Mouse (Mus musculus): ENCODE data around the gene A930002H24Rik. TPM values are rescaled to one million over a fixed set of nuclear protein-coding genes. Genes with fewer than 3 reads are reported as not detected.

Gene A930002H24Rik
- 3.2 and 4.5 TPM in 2 replicates for polyA plus RNA-seq (2015; fragmentation: Nextera tagmentation; extraction: Ambion mirVana)

- no peaks in the 10 kb centered on the region for H3K36me3 ChIP-seq
- under 1% methylated on average over 55 of the region's 55 CpGs for WGBS
- H3K9ac ChIP-seq, result peak within 1 kb of the TSS; percentile 82
- peak within 1 kb of the TSS; percentile 92 for H3K4me3 ChIP-seq (replicated peaks)
- H3K27ac ChIP-seq, result peak within 1 kb of the TSS; percentile 88
- no peaks in the 10 kb centered on the region for H3K9me3 ChIP-seq (replicated peaks)
- no peaks in the 10 kb centered on the region for H3K27me3 ChIP-seq
- H3K4me1 ChIP-seq, result peaks cover 16% of the 10 kb centered on the region
- H3K4me2 ChIP-seq, result peak within 1 kb of the TSS; percentile 92
- ATAC-seq (replicated peaks; ENCODE audit: low FRiP score), result peak; percentile 100
These were observed at the start of gene A930002H24Rik for GRCm38 (mm10) chr17:63863647-63864149. Gene A930002H24Rik, minus strand, starts transcription at chr17:63863791.

- Histone ChIP-seq H3K9ac (no peak overlapping the region), H3K4me2 (no peak overlapping the region), H3K27ac (no peak overlapping the region), H3K4me1 (no peaks in the 10 kb centered on the region), H3K27me3 (no peaks in the 10 kb centered on the region), H3K4me3 (replicated peaks) (no peak overlapping the region), H3K36me3 (peaks cover 15% of the 10 kb centered on the region; the same call in 1 of the 2 replicates), H3K9me3 (replicated peaks) (no peaks in the 10 kb centered on the region)
- 93% methylated on average over 4 of the region's 4 CpGs for WGBS
- ATAC-seq (replicated peaks; ENCODE audit: low FRiP score), result no peak
These were observed 45.7 kb upstream of the A930002H24Rik start for GRCm38 (mm10) chr17:63909297-63909696.

GRCm38 (mm10) chr17:63897050-63897449, 33.5 kb upstream of the A930002H24Rik start:
- Histone ChIP-seq H3K9ac (no peak overlapping the region), H3K4me1 (no peaks in the 10 kb centered on the region), H3K4me2 (no peak overlapping the region), H3K4me3 (replicated peaks) (no peak overlapping the region), H3K9me3 (replicated peaks) (no peaks in the 10 kb centered on the region), H3K27me3 (no peaks in the 10 kb centered on the region), H3K36me3 (peaks cover 7% of the 10 kb centered on the region; the same call in 1 of the 2 replicates), H3K27ac (no peak overlapping the region)
- no peak for ATAC-seq (replicated peaks; ENCODE audit: low FRiP score)
- WGBS, result 89% methylated on average over 7 of the region's 7 CpGs

- no peak for ATAC-seq (replicated peaks; ENCODE audit: low FRiP score)
- Histone ChIP-seq H3K9ac (no peak overlapping the region), H3K27me3 (no peaks in the 10 kb centered on the region), H3K27ac (no peak overlapping the region), H3K4me3 (replicated peaks) (no peak overlapping the region), H3K4me2 (no peak overlapping the region), H3K36me3 (peaks cover 7% of the 10 kb centered on the region; the same call in 1 of the 2 replicates), H3K9me3 (replicated peaks) (no peaks in the 10 kb centered on the region), H3K4me1 (no peaks in the 10 kb centered on the region)
- WGBS, result 60% methylated on average over 3 of the region's 3 CpGs
These were observed 32.2 kb upstream of the A930002H24Rik start for GRCm38 (mm10) chr17:63895829-63896228.

- ATAC-seq (replicated peaks; ENCODE audit: low FRiP score), result no peak
- no peaks in the 10 kb centered on the region for H3K36me3 ChIP-seq
- no peaks in the 10 kb centered on the region for H3K27me3 ChIP-seq
- no peak overlapping the region for H3K9ac ChIP-seq
- H3K4me1 ChIP-seq, result no peaks in the 10 kb centered on the region
- no peak overlapping the region for H3K27ac ChIP-seq
- H3K9me3 ChIP-seq (replicated peaks), result no peaks in the 10 kb centered on the region
- no peak overlapping the region for H3K4me3 ChIP-seq (replicated peaks)
- H3K4me2 ChIP-seq, result no peak overlapping the region
These were observed 27.0 kb upstream of the A930002H24Rik start for GRCm38 (mm10) chr17:63890611-63891010.

- Histone ChIP-seq H3K27ac (no peak overlapping the region), H3K27me3 (no peaks in the 10 kb centered on the region), H3K9ac (no peak overlapping the region), H3K36me3 (no peaks in the 10 kb centered on the region), H3K4me2 (no peak overlapping the region), H3K9me3 (replicated peaks) (no peaks in the 10 kb centered on the region), H3K4me3 (replicated peaks) (no peak overlapping the region), H3K4me1 (no peaks in the 10 kb centered on the region)
- no peak for ATAC-seq (replicated peaks; ENCODE audit: low FRiP score)
- 94% methylated on average over 2 of the region's 2 CpGs for WGBS
These were observed 23.4 kb upstream of the A930002H24Rik start for GRCm38 (mm10) chr17:63886988-63887387.

- H3K4me3 ChIP-seq (replicated peaks), result no peak overlapping the region
- no peak overlapping the region for H3K9ac ChIP-seq
- H3K9me3 ChIP-seq (replicated peaks), result no peaks in the 10 kb centered on the region
- H3K36me3 ChIP-seq, result no peaks in the 10 kb centered on the region
- WGBS, result 79% methylated on average over 4 of the region's 4 CpGs
- H3K4me1 ChIP-seq, result no peaks in the 10 kb centered on the region
- no peak overlapping the region for H3K4me2 ChIP-seq
- H3K27me3 ChIP-seq, result no peaks in the 10 kb centered on the region
- ATAC-seq (replicated peaks; ENCODE audit: low FRiP score), result no peak
- no peak overlapping the region for H3K27ac ChIP-seq
These were observed 16.4 kb upstream of the A930002H24Rik start for GRCm38 (mm10) chr17:63880009-63880408.

- H3K4me1 ChIP-seq, result no peaks in the 10 kb centered on the region
- no peak overlapping the region for H3K4me3 ChIP-seq (replicated peaks)
- no peaks in the 10 kb centered on the region for H3K36me3 ChIP-seq
- H3K27ac ChIP-seq, result no peak overlapping the region
- 82% methylated on average over 4 of the region's 4 CpGs for WGBS
- ATAC-seq (replicated peaks; ENCODE audit: low FRiP score), result no peak
- H3K9me3 ChIP-seq (replicated peaks), result no peaks in the 10 kb centered on the region
- H3K9ac ChIP-seq, result no peak overlapping the region
- no peak overlapping the region for H3K4me2 ChIP-seq
- H3K27me3 ChIP-seq, result no peaks in the 10 kb centered on the region
These were observed 15.3 kb upstream of the A930002H24Rik start for GRCm38 (mm10) chr17:63878889-63879288.

- Histone ChIP-seq H3K36me3 (no peaks in the 10 kb centered on the region), H3K27ac (no peak overlapping the region), H3K9ac (no peak overlapping the region), H3K9me3 (replicated peaks) (no peaks in the 10 kb centered on the region), H3K4me3 (replicated peaks) (no peak overlapping the region), H3K4me2 (no peak overlapping the region), H3K4me1 (no peaks in the 10 kb centered on the region), H3K27me3 (no peaks in the 10 kb centered on the region)
- no peak for ATAC-seq (replicated peaks; ENCODE audit: low FRiP score)
- 90% methylated on average over 7 of the region's 7 CpGs for WGBS
These were observed 8.2 kb upstream of the A930002H24Rik start for GRCm38 (mm10) chr17:63871773-63872172.

GRCm38 (mm10) chr17:63864171-63864571, 580 bp upstream of the A930002H24Rik start:
- Histone ChIP-seq H3K36me3 (no peaks in the 10 kb centered on the region), H3K4me2 (peak overlapping the region; percentile 92), H3K9ac (peak overlapping the region; percentile 82), H3K27me3 (no peaks in the 10 kb centered on the region), H3K4me1 (peaks cover 16% of the 10 kb centered on the region), H3K27ac (peak overlapping the region; percentile 88), H3K9me3 (replicated peaks) (no peaks in the 10 kb centered on the region), H3K4me3 (replicated peaks) (peak overlapping the region; percentile 92)
- under 1% methylated on average over 47 of the region's 48 CpGs for WGBS
- peak; percentile 84 for ATAC-seq (replicated peaks; ENCODE audit: low FRiP score)

- no peaks in the 10 kb centered on the region for H3K9me3 ChIP-seq (replicated peaks)
- H3K27me3 ChIP-seq, result no peaks in the 10 kb centered on the region
- H3K4me3 ChIP-seq (replicated peaks), result peak within 1 kb of the TSS; percentile 92
- H3K36me3 ChIP-seq, result no peaks in the 10 kb centered on the region
- 1% methylated on average over 41 of the region's 41 CpGs for WGBS
- peak within 1 kb of the TSS; percentile 82 for H3K9ac ChIP-seq
- H3K27ac ChIP-seq, result peak within 1 kb of the TSS; percentile 88
- peak; percentile 73 for ATAC-seq (replicated peaks; ENCODE audit: low FRiP score)
- H3K4me2 ChIP-seq, result peak within 1 kb of the TSS; percentile 92
- peaks cover 16% of the 10 kb centered on the region for H3K4me1 ChIP-seq
These were observed 470 bp downstream of the A930002H24Rik start, which contains the start of gene Fer for GRCm38 (mm10) chr17:63863012-63863630. Gene Fer, plus strand, starts transcription at chr17:63863062.

- no peaks in the 10 kb centered on the region for H3K36me3 ChIP-seq
- ATAC-seq (replicated peaks; ENCODE audit: low FRiP score), result no peak
- 24% methylated on average over 3 of the region's 3 CpGs for WGBS
- H3K4me1 ChIP-seq, result peaks cover 16% of the 10 kb centered on the region
- no peaks in the 10 kb centered on the region for H3K9me3 ChIP-seq (replicated peaks)
- no peaks in the 10 kb centered on the region for H3K27me3 ChIP-seq
- peak overlapping the region; percentile 92 for H3K4me2 ChIP-seq
- no peak overlapping the region for H3K9ac ChIP-seq
- no peak overlapping the region for H3K27ac ChIP-seq
- H3K4me3 ChIP-seq (replicated peaks), result no peak overlapping the region; the same call in 1 of the 2 replicates
These were observed 1.2 kb downstream of the A930002H24Rik start for GRCm38 (mm10) chr17:63862399-63862798.
